Mouse (Mus musculus) liver, embryonic 16.5 days (tissue): Measurements from ENCODE around the gene Coq10a. TPM values are rescaled to one million over a fixed set of nuclear protein-coding genes. Genes with fewer than 3 reads are reported as not detected.

Experiments used
- ATAC-seq: fragments of 200-750 bp; cut with Nextera tagmentation; 2 replicates; pipeline ENCODE4 v1.8.0; 2017; ENCODE audit warnings: low read depth, mild to moderate bottlenecking, moderate number of reproducible peaks, moderate library complexity
- H3K27ac ChIP-seq: fragments of 300-500 bp; sonication (generic); 2 replicates; pipeline ENCODE4 v1.5.1; 2014; ENCODE audit warnings: mild to moderate bottlenecking, low read length
- H3K27me3 ChIP-seq: fragments of 300-500 bp; sonication (generic); 2 replicates; pipeline ENCODE4 v1.6.1; 2014; ENCODE audit warnings: low read depth, low read length, mixed read lengths; ENCODE audit not compliant: control insufficient read depth, insufficient read depth
- H3K36me3 ChIP-seq: fragments of 300-500 bp; sonication (generic); 2 replicates; pipeline ENCODE4 v1.6.1; 2014; ENCODE audit warnings: mild to moderate bottlenecking; ENCODE audit not compliant: control insufficient read depth, insufficient read depth
- H3K4me1 ChIP-seq: fragments of 300-500 bp; sonication (generic); 2 replicates; pipeline ENCODE4 v1.6.1; 2014; ENCODE audit warnings: low read depth, low read length, mixed read lengths; ENCODE audit not compliant: control insufficient read depth
- H3K4me2 ChIP-seq: fragments of 300-500 bp; sonication (generic); 2 replicates; pipeline ENCODE4 v1.6.1; 2014; ENCODE audit warnings: low read depth, low read length, mixed read lengths
- H3K4me3 ChIP-seq: fragments of 300-500 bp; sonication (generic); 2 replicates; pipeline ENCODE4 v1.5.1; 2014; ENCODE audit warnings: low read depth, mild to moderate bottlenecking, low read length
- H3K9ac ChIP-seq: fragments of 300-500 bp; sonication (generic); 2 replicates; pipeline ENCODE4 v1.6.1; 2014; ENCODE audit warnings: low read depth, low read length
- H3K9me3 ChIP-seq: fragments of 300-500 bp; sonication (generic); replicated peaks from 2 replicates; pipeline ENCODE4 v1.6.1; 2016; ENCODE audit warnings: low read length; ENCODE audit not compliant: control insufficient read depth
- WGBS: fragments of 180-500 bp; shearing (Covaris S2); extraction: QIAGEN DNeasy Blood & Tissue Kit; methylation state at CpG from one replicate; pipeline ENCODE4 v1.1.7; 2014; ENCODE audit not compliant: insufficient replicate concordance; 5-methylcytosine and 5-hydroxymethylcytosine counted together
- polyA plus RNA-seq: library from polyadenylated mRNA; unstranded; fragments of >200 nt; fragmentation: Nextera tagmentation; extraction: Ambion mirVana; gene quantifications from 2 replicates; pipeline ENCODE4 v1.2.1, GENCODE M21; 2015

Gene Coq10a
- polyA plus RNA-seq, 1 experiment from 2014 or later, result 0.96 TPM

- Histone ChIP-seq H3K9me3 (no peaks in the 10 kb centered on the region), H3K4me2 (peak overlapping the region; percentile 97), H3K9ac (peak overlapping the region; percentile 82), H3K27ac (peak overlapping the region; percentile 69), H3K36me3 (no peaks in the 10 kb centered on the region; the same call in 1 of the 2 replicates), H3K27me3 (no peaks in the 10 kb centered on the region), H3K4me3 (peak overlapping the region; percentile 89), H3K4me1 (peaks cover 38% of the 10 kb centered on the region)
- no peak for ATAC-seq
- WGBS, result 14% methylated on average over 35 of the region's 35 CpGs
These were observed 40.1 kb upstream of the Coq10a start for GRCm38 (mm10) chr10:128408591-128409535.

- ATAC-seq, result no peak
- WGBS, result 72% methylated on average over 7 of the region's 7 CpGs
These were observed 35.1 kb upstream of the Coq10a start for GRCm38 (mm10) chr10:128403931-128404330.

GRCm38 (mm10) chr10:128401638-128402037, 32.8 kb upstream of the Coq10a start:
- 56% methylated on average over 9 of the region's 9 CpGs for WGBS
- no peak overlapping the region for H3K4me3 ChIP-seq
- H3K27me3 ChIP-seq, result no peaks in the 10 kb centered on the region
- no peaks in the 10 kb centered on the region; the same call in 1 of the 2 replicates for H3K36me3 ChIP-seq
- no peaks in the 10 kb centered on the region for H3K9me3 ChIP-seq
- no peak overlapping the region for H3K4me2 ChIP-seq
- no peak for ATAC-seq
- no peak overlapping the region for H3K27ac ChIP-seq
- H3K4me1 ChIP-seq, result no peaks in the 10 kb centered on the region; the same call in none of the 2 replicates
- H3K9ac ChIP-seq, result no peak overlapping the region

More at GRCm38 (mm10) chr10:128403931-128404330, 35.1 kb upstream of the Coq10a start:
- H3K9ac ChIP-seq, result no peak overlapping the region
- H3K27ac ChIP-seq, result no peak overlapping the region
- H3K4me2 ChIP-seq, result no peak overlapping the region
- peaks cover 7% of the 10 kb centered on the region for H3K4me1 ChIP-seq
- H3K4me3 ChIP-seq, result no peak overlapping the region
- no peaks in the 10 kb centered on the region for H3K27me3 ChIP-seq
- no peaks in the 10 kb centered on the region; the same call in 1 of the 2 replicates for H3K36me3 ChIP-seq
- no peaks in the 10 kb centered on the region for H3K9me3 ChIP-seq

DNA sequence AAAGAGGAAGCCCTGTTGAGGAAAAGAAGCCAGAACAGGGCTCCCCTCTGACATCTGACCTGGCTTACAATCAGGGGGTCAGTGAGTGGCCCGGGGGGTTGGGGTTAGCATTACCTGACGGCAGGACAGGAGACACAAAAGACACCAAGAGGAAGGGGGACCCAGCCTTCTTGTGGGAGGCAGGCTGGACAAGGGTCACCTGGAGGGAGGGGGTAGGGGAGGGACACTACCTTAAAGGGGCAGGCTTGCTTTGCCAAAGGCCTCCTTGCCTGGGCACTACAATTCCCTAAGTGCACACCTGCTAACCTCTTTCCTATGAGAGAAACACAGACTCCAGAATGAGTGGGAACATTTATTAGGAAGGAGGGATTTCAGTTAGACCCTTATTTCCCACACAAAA, 32.3 kb upstream of the Coq10a start, which contains the start of gene Slc39a5:
TSS of gene Slc39a5 (minus strand) at position 174 of the 400 bp plus-strand sequence.
- Histone ChIP-seq H3K4me1 (peaks cover 4% of the 10 kb centered on the region), H3K4me2 (peak within 1 kb of the TSS; percentile 44), H3K9ac (peak within 1 kb of the TSS; percentile 29; the same call in 1 of the 2 replicates), H3K4me3 (peak within 1 kb of the TSS; percentile 52), H3K36me3 (no peaks in the 10 kb centered on the region; the same call in 1 of the 2 replicates), H3K27me3 (no peaks in the 10 kb centered on the region), H3K9me3 (no peaks in the 10 kb centered on the region), H3K27ac (no peak within 1 kb of the TSS)
- ATAC-seq, result peak; percentile 41
- WGBS, result 37% methylated on average over 2 of the region's 2 CpGs

GRCm38 (mm10) chr10:128400338-128400737, 31.5 kb upstream of the Coq10a start:
- no peaks in the 10 kb centered on the region for H3K9me3 ChIP-seq
- peak overlapping the region; percentile 29; the same call in 1 of the 2 replicates for H3K9ac ChIP-seq
- WGBS, result 44% methylated on average over 5 of the region's 5 CpGs
- peak overlapping the region; percentile 44 for H3K4me2 ChIP-seq
- H3K4me1 ChIP-seq, result peaks cover 11% of the 10 kb centered on the region
- H3K36me3 ChIP-seq, result no peaks in the 10 kb centered on the region
- ATAC-seq, result peak; percentile 73
- H3K4me3 ChIP-seq, result peak overlapping the region; percentile 52
- H3K27me3 ChIP-seq, result no peaks in the 10 kb centered on the region
- no peak overlapping the region for H3K27ac ChIP-seq

GRCm38 (mm10) chr10:128397466-128397865, 28.7 kb upstream of the Coq10a start:
- Histone ChIP-seq H3K27ac (no peak overlapping the region), H3K4me2 (no peak overlapping the region), H3K4me1 (peaks cover 13% of the 10 kb centered on the region), H3K27me3 (no peaks in the 10 kb centered on the region), H3K9me3 (no peaks in the 10 kb centered on the region), H3K9ac (no peak overlapping the region), H3K36me3 (no peaks in the 10 kb centered on the region), H3K4me3 (no peak overlapping the region)
- 64% methylated on average over 7 of the region's 7 CpGs for WGBS
- ATAC-seq, result no peak

- ATAC-seq, result no peak
- no peak overlapping the region for H3K4me2 ChIP-seq
- no peak overlapping the region for H3K27ac ChIP-seq
- H3K36me3 ChIP-seq, result no peaks in the 10 kb centered on the region
- H3K4me1 ChIP-seq, result peaks cover 13% of the 10 kb centered on the region
- H3K9ac ChIP-seq, result no peak overlapping the region
- no peaks in the 10 kb centered on the region for H3K27me3 ChIP-seq
- H3K4me3 ChIP-seq, result no peak overlapping the region
- no peaks in the 10 kb centered on the region for H3K9me3 ChIP-seq
- 66% methylated on average over 10 of the region's 10 CpGs for WGBS
These were observed 28.0 kb upstream of the Coq10a start for GRCm38 (mm10) chr10:128396716-128397264.

DNA sequence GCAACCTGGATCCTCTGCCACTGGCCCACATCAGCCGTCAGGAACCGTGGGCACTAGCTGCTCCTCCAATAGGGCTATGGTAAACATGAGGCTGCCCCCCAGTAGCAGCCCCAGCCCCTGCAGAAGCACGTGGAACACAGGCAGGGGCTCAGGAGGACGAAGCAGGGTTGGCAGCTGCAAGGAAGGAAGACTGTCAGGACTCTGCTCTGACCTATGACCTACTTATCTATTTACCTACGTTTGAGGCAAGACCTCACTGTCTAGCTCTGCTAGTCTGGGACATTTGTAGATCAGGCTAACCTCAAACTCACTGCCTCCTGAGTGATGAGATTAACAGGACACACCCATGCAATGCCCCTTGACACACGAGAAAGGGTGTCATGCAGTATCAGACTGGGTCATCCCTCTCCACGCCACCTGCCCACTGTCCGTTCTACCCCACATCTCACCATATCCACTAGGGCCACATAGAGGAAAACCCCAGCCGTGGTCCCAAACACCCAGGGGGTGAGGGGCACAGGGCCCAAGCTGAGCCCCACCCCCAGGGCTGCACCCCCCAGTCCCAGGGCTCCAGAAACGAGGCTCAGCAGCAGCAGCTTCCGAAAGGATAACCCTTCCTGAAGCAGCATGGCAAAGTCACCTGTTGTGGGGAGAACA, 27.3 kb upstream of the Coq10a start:
- ATAC-seq, result peak; percentile 32
- WGBS, result 46% methylated on average over 11 of the region's 11 CpGs

More for the DNA sequence above, 27.3 kb upstream of the Coq10a start:
- H3K27ac ChIP-seq, result 0 out of 2 replicates have a peak overlapping the region, but pooled peaks have one; percentile 7
- H3K4me3 ChIP-seq, result no peak overlapping the region
- no peaks in the 10 kb centered on the region for H3K36me3 ChIP-seq
- H3K27me3 ChIP-seq, result no peaks in the 10 kb centered on the region
- H3K9ac ChIP-seq, result no peak overlapping the region
- H3K4me1 ChIP-seq, result peaks cover 13% of the 10 kb centered on the region
- no peaks in the 10 kb centered on the region for H3K9me3 ChIP-seq
- H3K4me2 ChIP-seq, result no peak overlapping the region
